Mouse (Mus musculus): ENCODE measurements around the gene Gpr84. TPM values are rescaled to one million over a fixed set of nuclear protein-coding genes. Genes with fewer than 3 reads are reported as not detected.

The Gpr84 gene
- polyA plus RNA-seq (2012) = 2.2 TPM in 2 replicates

DNA sequence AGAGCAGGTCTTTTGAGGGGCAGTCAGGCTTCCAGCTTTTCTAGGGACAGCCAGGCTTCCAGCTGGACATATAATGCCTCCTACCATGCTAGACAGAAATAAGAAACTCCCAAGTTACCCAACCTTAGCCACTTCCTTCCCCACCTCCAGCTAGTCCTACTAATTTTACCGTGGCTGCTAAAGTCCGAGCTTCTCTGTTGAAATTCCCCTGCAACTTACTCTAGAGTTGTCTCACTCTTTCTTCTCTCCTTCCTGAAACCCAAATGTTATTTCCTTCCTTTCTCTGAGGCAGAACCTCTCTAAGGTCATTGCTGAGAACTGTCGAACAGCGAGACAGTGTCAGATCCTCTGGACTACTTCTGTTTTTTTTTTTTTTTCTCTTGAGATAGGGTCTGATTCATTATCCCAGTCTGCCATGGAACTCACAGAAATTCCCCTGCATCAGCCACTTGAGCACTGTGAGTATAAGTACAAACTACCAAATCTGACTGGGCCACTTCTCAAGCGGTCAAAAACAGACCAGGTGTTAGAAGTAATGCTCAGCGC is at the start of gene Gpr84:
Gene Gpr84 (minus strand): TSS at position 248 of the 546 bp plus-strand sequence.

DNA sequence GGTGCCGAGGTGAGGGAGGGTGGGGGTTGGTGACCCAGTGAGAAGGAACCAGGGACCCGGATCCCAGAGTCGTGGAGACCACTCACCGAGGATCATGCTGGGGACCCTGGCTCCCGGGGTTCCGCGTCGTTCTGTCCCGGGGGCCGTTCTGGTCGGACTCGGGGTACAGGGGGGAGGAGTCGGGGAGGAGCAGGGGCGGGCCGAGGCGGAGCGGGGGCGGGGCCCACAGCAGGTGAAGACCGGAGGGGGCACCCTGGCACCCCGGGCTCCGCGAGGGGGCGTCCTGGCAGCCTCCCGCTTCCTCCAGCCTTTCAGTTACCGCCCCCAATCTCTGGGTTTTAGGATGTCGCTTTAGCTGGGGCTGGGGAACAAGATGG is 29.5 kb upstream of the Gpr84 start, which contains the start of gene Zfp385a:
Gene Zfp385a (minus strand): TSS at position 133 of the 377 bp plus-strand sequence.

DNA sequence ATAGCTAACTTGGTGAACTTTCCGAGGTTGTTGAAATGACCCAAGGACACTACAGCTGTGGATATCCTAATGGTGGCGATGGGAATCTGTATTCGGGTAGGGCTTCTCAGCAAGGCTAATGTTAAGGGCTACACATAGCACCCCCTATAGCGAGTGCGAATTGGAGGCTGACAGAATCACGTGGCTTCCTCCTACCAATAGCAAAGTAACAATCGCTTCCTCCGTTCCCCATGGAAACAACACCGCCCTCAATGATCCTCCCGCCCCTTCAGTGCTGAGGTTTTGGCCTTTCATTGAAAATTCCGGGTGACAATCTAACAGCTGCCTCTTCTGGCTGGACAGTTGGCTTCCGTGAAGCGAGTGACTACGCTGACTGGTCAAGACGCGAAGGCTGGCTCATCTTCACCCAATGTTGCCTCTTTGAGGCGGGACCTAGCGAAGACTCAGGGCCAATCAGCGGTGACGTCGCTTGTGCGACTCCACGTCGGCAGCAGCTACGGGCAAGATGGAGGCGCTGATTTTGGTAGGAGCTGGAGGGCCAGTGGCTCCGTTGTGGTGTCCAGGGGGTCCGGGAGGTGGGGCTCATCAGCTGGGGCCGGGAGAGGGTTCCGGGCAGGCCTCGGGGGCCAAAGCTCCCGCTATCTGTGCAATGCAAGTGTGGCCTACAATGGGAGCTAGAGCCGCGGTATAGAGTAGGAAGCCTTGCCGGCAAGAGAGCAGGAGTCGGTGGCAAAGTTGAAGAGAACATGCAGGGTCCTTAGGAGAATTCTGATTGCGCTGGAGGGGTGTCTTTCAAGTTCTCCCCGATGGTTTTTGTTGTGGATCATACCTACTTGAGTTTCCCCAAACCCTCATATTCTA is 37.8 kb downstream of the Gpr84 start, which contains the start of gene Copz1:
Gene Copz1 (plus strand): TSS at position 296 of the 861 bp plus-strand sequence.

Other genes with a start within 250 kb of the Gpr84 start
- gene Smug1, start 143.5 kb downstream of the Gpr84 start, polyA plus RNA-seq (2012) = 0.66 and 1.4 TPM in 2 replicates
- 1.6 and 1.8 TPM in 2 replicates for gene Cbx5, start 70.8 kb downstream of the Gpr84 start, polyA plus RNA-seq (2012)
- 133 and 198 TPM in 2 replicates for gene Hnrnpa1, start 70.2 kb downstream of the Gpr84 start, polyA plus RNA-seq (2012)
- 84.3 and 91.5 TPM in 2 replicates for gene Nfe2, start 52.2 kb downstream of the Gpr84 start, polyA plus RNA-seq (2012)
- 35.9 and 39.4 TPM in 2 replicates for gene Copz1, start 37.9 kb downstream of the Gpr84 start, polyA plus RNA-seq (2012)
- gene Zfp385a, start 29.5 kb upstream of the Gpr84 start, polyA plus RNA-seq (2012) = 312 and 339 TPM in 2 replicates
- 39.3 and 41.5 TPM in 2 replicates for gene Itga5, start 56.2 kb upstream of the Gpr84 start, polyA plus RNA-seq (2012)
- not detected in 2 replicates for gene Gtsf1, start 119.9 kb upstream of the Gpr84 start, polyA plus RNA-seq (2012)
- not detected in 2 replicates for gene Gtsf2, start 137.9 kb upstream of the Gpr84 start, polyA plus RNA-seq (2012)
- gene Nckap1l, start 143.2 kb upstream of the Gpr84 start, polyA plus RNA-seq (2012) = 20.6 and 30.3 TPM in 2 replicates
- 4.4 and 8.3 TPM in 2 replicates for gene Pde1b, start 192.4 kb upstream of the Gpr84 start, polyA plus RNA-seq (2012)
- gene Ppp1r1a, start 227.4 kb upstream of the Gpr84 start, polyA plus RNA-seq (2012) = not detected in 2 replicates